Mouse (Mus musculus) intestine, embryonic 14.5 days (tissue): ENCODE results near the gene Tex47. TPM values are rescaled to one million over a fixed set of nuclear protein-coding genes. Genes with fewer than 3 reads are reported as not detected.

Experiments
- ATAC-seq: fragments of 200-750 bp; cut with Nextera tagmentation; replicated peaks from 2 replicates; pipeline ENCODE4 v1.8.0; 2017; ENCODE audit warnings: low read depth, moderate number of reproducible peaks, moderate TSS enrichment, moderate library complexity; ENCODE audit not compliant: low FRiP score, low TSS enrichment
- DNase-seq: peaks from one replicate; pipeline ENCODE4 v3.0.0-alpha.2; 2018; ENCODE audit warnings: low spot score
- H3K27ac ChIP-seq: fragments of 300-500 bp; sonication (generic); 2 replicates; pipeline ENCODE4 v1.5.1; 2014; ENCODE audit warnings: low read depth, mild to moderate bottlenecking, control low read depth
- H3K27me3 ChIP-seq: fragments of 300-500 bp; sonication (generic); replicated peaks from 2 replicates; pipeline ENCODE4 v1.6.1; 2014; ENCODE audit warnings: low read length, control low read depth; ENCODE audit not compliant: control insufficient read depth, insufficient read depth
- H3K36me3 ChIP-seq: fragments of 300-500 bp; sonication (generic); 2 replicates; pipeline ENCODE4 v1.6.1; 2014; ENCODE audit warnings: low read length, control low read depth; ENCODE audit not compliant: control insufficient read depth, insufficient read depth
- H3K4me1 ChIP-seq: fragments of 300-500 bp; sonication (generic); replicated peaks from 2 replicates; pipeline ENCODE4 v1.6.1; 2014; ENCODE audit warnings: low read length, control low read depth, mixed read lengths; ENCODE audit not compliant: control insufficient read depth, insufficient read depth
- H3K4me2 ChIP-seq: fragments of 300-500 bp; sonication (generic); 2 replicates; pipeline ENCODE4 v1.6.1; 2014; ENCODE audit warnings: low read length
- H3K4me3 ChIP-seq: fragments of 300-500 bp; sonication (generic); 2 replicates; pipeline ENCODE4 v1.5.1; 2014; ENCODE audit warnings: low read depth, low read length, control low read depth, mixed read lengths
- H3K9ac ChIP-seq: fragments of 300-500 bp; sonication (generic); 2 replicates; pipeline ENCODE4 v1.6.1; 2014; ENCODE audit warnings: mild to moderate bottlenecking, low read length
- H3K9me3 ChIP-seq: fragments of 300-500 bp; sonication (generic); 2 replicates; pipeline ENCODE4 v1.6.1; 2016; ENCODE audit warnings: low read length, control low read depth; ENCODE audit not compliant: control insufficient read depth
- WGBS: fragments of 180-500 bp; shearing (Covaris S2); extraction: QIAGEN DNeasy Blood & Tissue Kit; methylation state at CpG from one replicate; pipeline ENCODE4 v1.1.7; 2014; 5-methylcytosine and 5-hydroxymethylcytosine counted together
- polyA plus RNA-seq: library from polyadenylated mRNA; unstranded; fragments of >200 nt; fragmentation: Nextera tagmentation; extraction: Ambion mirVana; gene quantifications from 2 replicates; pipeline ENCODE4 v1.2.1, GENCODE M21; 2014

Tex47 gene
- polyA plus RNA-seq = 0.12 and 0.23 TPM in 2 replicates

DNA sequence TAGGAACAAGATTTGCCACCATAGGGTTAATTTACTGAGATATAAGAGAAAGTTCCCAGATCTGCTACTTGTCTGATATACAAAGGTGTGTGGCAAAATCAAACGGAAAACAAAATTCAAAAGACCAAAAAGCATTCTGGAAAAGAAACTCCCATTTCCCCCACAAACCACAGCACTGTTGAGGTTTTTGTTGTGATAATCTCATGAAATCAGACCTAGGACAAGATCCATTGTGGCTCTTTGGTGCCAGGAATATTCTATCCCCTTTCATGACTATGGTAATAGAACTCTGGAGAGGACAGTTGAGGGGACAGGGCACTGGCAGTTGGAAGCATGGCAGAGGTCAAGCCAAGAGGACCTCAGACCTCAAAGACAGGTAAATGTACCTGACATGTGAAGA lies at the start of gene Tex47:
Gene Tex47, plus strand, starts transcription at position 301 of the 400 bp plus-strand sequence.
- 76% methylated on average over 1 of the region's 1 CpGs for WGBS
- Histone ChIP-seq H3K4me3 (no peak within 1 kb of the TSS), H3K27me3 (no peaks in the 10 kb centered on the region), H3K36me3 (no peaks in the 10 kb centered on the region), H3K4me2 (no peak within 1 kb of the TSS), H3K9ac (no peak within 1 kb of the TSS), H3K9me3 (no peaks in the 10 kb centered on the region), H3K27ac (no peak within 1 kb of the TSS), H3K4me1 (no peaks in the 10 kb centered on the region)
- DNase-seq (no peak), ATAC-seq (no peak)

DNA sequence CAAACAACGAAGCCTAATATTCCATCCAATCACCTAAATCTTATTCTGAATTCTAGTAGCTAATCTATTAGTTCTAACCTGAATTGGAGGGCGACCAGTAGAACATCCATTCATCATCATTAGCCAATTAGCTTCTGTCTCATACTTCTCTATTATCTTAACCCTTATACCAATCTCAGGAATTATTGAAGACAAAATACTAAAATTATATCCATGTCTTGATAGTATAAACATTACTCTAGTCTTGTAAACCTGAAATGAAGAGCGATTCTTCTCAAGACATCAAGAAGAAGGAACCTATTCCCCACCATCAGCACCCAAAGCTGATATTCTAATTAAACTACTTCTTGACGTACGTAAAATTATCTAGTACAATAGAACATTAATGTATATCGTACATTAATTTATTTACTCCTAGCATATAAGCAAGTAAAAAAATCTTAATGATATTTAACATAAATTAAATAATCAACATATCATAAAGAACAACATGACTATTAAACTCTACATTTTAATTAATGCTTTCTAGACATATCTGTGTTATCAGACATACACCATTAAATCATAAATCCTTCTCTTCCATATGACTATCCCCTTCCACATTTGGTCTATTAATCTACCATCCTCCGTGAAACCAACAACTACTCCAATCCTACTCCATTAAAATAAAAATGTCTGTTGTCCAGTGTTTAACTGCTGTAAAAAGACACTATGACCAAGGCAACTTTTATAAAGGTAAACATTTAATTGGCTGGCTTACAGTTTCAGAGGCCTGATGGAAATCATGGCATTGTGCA lies 27.1 kb upstream of the Tex47 start:
- no peak overlapping the region for H3K4me2 ChIP-seq
- no peak for DNase-seq
- WGBS = 88% methylated on average over 7 of the region's 7 CpGs
- H3K4me3 ChIP-seq = no peak overlapping the region
- ATAC-seq = no peak
- no peaks in the 10 kb centered on the region for H3K4me1 ChIP-seq
- no peak overlapping the region for H3K9ac ChIP-seq
- H3K36me3 ChIP-seq = no peaks in the 10 kb centered on the region
- H3K9me3 ChIP-seq = no peaks in the 10 kb centered on the region
- no peak overlapping the region for H3K27ac ChIP-seq
- no peaks in the 10 kb centered on the region for H3K27me3 ChIP-seq

DNA sequence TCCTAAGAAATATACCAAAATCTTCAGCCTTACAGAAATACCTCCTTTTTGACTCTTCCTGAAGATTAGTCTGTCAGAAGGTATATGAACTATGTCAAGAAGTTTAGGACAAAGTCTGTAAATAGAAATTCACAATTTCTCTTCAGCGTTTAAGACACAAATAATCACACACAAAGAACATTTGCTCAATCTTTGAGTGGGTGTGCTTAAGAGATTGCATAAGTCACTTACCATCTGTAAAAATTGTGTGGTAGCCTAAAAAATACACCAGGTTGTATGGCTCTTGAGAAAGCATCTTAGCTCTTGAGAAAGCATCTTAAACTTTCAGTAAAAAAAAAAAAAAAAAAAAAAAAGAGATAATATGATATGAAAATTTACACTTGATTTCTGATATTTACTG lies 19.6 kb upstream of the Tex47 start:
- Histone ChIP-seq H3K36me3 (no peaks in the 10 kb centered on the region), H3K27ac (no peak overlapping the region), H3K9ac (no peak overlapping the region), H3K4me3 (no peak overlapping the region), H3K27me3 (no peaks in the 10 kb centered on the region), H3K4me2 (no peak overlapping the region), H3K9me3 (no peaks in the 10 kb centered on the region), H3K4me1 (no peaks in the 10 kb centered on the region)
- DNase-seq = no peak
- 83% methylated on average over 1 of the region's 1 CpGs for WGBS
- no peak for ATAC-seq

DNA sequence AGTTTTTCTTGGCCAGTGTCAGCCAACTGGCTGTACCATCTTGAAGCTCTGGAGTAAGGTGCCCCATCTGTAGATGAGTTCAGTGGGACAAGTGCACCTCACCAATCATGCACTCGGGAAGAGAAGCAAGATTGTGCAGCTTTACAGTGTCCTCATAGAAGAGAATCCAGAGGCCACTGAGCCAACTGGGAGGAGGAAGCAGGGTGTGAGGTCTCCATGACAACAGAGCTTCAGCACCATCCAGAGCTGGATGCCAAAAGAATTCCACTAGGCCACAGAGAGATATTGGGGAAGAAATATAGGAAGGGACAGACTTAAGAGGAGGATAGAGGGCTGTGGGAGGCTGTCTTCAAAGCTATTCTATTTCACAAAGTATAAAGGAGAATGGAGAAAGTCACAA lies 950 bp upstream of the Tex47 start:
- Histone ChIP-seq H3K36me3 (no peaks in the 10 kb centered on the region), H3K27me3 (no peaks in the 10 kb centered on the region), H3K9me3 (no peaks in the 10 kb centered on the region), H3K4me2 (no peak overlapping the region), H3K9ac (no peak overlapping the region), H3K4me3 (no peak overlapping the region), H3K27ac (no peak overlapping the region), H3K4me1 (no peaks in the 10 kb centered on the region)
- WGBS = 68% methylated on average over 1 of the region's 1 CpGs
- DNase-seq = no peak
- ATAC-seq = no peak

DNA sequence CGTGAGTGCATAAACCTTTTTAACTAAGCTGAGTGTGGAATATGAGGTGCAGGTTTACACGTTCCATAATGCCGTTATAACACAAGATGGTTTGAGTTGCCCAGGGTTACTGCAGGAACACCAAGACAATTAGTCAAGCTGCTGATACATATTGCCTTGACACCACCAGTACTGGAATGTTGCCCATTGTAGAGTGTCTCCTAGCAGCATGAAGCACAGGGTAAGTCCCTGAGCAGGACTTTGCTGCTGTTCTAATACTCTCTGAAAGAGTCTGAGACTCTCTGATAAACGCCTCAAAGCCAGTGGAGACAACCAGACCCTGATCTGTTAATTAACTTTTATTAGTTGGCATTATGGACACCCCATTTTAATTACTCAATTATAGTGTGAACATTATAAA lies 21.7 kb downstream of the Tex47 start:
- WGBS = 87% methylated on average over 4 of the region's 4 CpGs
- Histone ChIP-seq H3K36me3 (no peaks in the 10 kb centered on the region), H3K4me1 (no peaks in the 10 kb centered on the region), H3K27ac (no peak overlapping the region), H3K27me3 (no peaks in the 10 kb centered on the region), H3K4me3 (no peak overlapping the region), H3K9ac (no peak overlapping the region), H3K4me2 (no peak overlapping the region), H3K9me3 (no peaks in the 10 kb centered on the region)
- no peak for ATAC-seq
- DNase-seq = no peak

DNA sequence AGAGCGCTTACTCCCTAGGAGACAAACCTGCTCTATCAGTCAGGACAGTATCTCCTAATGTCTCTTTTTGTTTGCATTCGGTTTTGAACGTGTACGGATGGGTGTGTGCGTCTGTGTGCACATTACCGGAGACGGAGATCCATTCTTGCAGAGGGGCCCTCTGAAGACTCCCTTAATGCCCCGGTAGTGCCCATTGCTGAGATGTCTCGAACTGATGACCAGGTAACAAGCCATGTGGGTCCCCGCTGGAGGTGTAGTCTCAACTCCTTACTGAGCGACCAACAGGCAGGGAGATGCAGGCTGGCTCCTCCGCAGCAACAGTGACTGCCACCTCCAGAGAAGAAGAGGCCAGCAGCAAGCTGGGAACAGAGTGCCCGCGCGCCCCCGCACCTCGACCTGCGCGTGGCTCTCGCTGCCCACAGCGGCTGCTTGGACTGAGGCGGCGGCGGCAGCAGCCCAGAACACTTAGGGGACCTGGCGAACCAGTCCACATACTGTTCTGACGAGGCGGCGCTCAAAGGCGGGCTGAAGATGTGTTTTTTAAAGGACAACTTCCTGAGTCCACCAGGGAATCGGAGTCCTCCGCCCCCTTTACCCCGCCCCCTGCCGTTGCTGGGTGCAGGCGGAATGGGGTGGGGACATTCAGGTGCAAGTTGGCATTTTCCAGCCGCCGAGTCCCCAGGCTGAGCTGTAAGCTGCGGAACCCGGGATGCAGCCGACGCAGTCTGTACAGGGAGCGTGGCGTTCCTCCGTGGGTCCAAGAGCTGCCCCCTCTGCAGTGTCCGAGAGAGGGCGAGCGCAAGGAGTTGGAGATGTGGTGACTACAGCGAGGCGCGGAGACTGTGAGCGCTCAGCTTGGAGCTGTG lies 40.5 kb downstream of the Tex47 start, which contains the start of gene Zfp804b:
Gene Zfp804b, minus strand, starts transcription at position 612 of the 866 bp plus-strand sequence.
- ATAC-seq (peak; percentile 88), DNase-seq (peak; percentile 85)
- no peaks in the 10 kb centered on the region for H3K4me1 ChIP-seq
- H3K9me3 ChIP-seq = no peaks in the 10 kb centered on the region
- H3K4me2 ChIP-seq = peak within 1 kb of the TSS; percentile 80
- peak within 1 kb of the TSS; percentile 48 for H3K4me3 ChIP-seq
- no peaks in the 10 kb centered on the region for H3K27me3 ChIP-seq
- no peak within 1 kb of the TSS for H3K27ac ChIP-seq
- under 1% methylated on average over 50 of the region's 50 CpGs for WGBS
- H3K36me3 ChIP-seq = no peaks in the 10 kb centered on the region
- H3K9ac ChIP-seq = peak within 1 kb of the TSS; percentile 34

DNA sequence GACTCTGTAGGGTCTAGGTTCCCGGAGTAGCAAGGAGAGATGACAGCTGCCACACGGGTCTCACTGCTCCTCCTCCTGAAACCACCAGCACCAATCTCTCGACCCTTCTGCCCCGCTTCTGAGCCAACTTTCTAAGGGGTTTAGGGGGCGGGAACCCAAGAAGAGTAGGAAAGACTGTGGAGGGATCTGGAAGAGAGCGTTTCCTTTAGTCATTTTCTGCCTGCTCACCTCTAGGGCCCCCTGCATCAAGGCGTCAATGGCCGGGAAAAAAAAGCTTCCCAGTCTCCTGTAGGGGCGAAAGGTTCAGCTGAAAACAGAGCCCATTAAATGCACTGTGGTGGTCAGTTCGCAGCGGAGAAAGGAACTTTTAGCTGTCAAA lies 41.1 kb downstream of the Tex47 start:
- H3K9me3 ChIP-seq = no peaks in the 10 kb centered on the region
- H3K36me3 ChIP-seq = no peaks in the 10 kb centered on the region
- H3K4me3 ChIP-seq = peak overlapping the region; percentile 48
- WGBS = under 1% methylated on average over 11 of the region's 11 CpGs
- H3K27ac ChIP-seq = no peak overlapping the region
- DNase-seq = no peak
- H3K9ac ChIP-seq = peak overlapping the region; percentile 34
- peak overlapping the region; percentile 80 for H3K4me2 ChIP-seq
- peak; percentile 59; the same call in 1 of the 2 replicates for ATAC-seq
- no peaks in the 10 kb centered on the region for H3K27me3 ChIP-seq
- no peaks in the 10 kb centered on the region for H3K4me1 ChIP-seq
